14 mouse cellular contexts compared by ENCODE assay signal in the genomic region with DNA sequence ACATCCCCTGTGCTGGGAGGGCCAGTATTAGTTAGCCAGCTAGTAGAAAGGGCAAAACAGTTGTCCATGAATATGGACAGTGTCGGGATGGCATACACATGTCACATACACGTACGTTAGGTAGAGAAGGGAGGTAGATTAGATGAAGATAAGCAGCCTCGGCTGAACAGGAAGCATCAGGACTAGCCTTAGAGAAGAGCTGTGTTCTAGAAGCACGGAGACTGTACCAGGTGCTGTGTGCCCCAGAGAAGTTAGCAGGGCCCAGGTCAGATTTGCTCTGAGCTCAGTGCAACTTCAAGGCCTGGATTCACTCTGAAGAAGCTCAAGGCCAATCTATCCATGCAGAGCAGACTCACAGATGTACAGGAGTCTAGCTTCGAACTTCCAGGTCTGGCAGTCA. TPM values are rescaled to one million over a fixed set of nuclear protein-coding genes. Genes with fewer than 3 reads are reported as not detected.
"Had no signal": no experiment of that assay in that cellular context is flagged by ENCODE, and none has a peak within 500 bp of the region (broad histone marks: within the 10 kb centered on the region; RNA-seq: fewer than 3 reads in every experiment).

No protein-coding gene starts in this region.

- H3K9me3 ChIP-seq: limb, embryonic 15.5 days; liver, embryonic 12.5 days; lung, embryonic 15.5 days; midbrain, embryonic 12.5 days had no signal

- H3K4me2 ChIP-seq: limb, embryonic 15.5 days; liver, embryonic 12.5 days; lung, embryonic 15.5 days; midbrain, embryonic 12.5 days had no signal

- ATAC-seq: intestine, postnatal 0 days; liver, embryonic 12.5 days had no signal

- H3K27me3 ChIP-seq: limb, embryonic 15.5 days; liver, embryonic 12.5 days; lung, embryonic 15.5 days; midbrain, embryonic 12.5 days had no signal

- DNase-seq: kidney, adult 8-10 months; kidney, postnatal 25 days; layer of hippocampus, postnatal 36 days; right cerebral cortex, adult 18-20 months; right cerebral cortex, postnatal 25 days had no signal

- H3K9ac ChIP-seq: limb, embryonic 15.5 days; liver, embryonic 12.5 days; lung, embryonic 15.5 days; midbrain, embryonic 12.5 days had no signal

- H3K4me3 ChIP-seq: limb, embryonic 15.5 days; liver, embryonic 12.5 days; lung, embryonic 15.5 days; midbrain, embryonic 12.5 days had no signal

- H3K4me1 ChIP-seq: limb, embryonic 15.5 days; midbrain, embryonic 12.5 days had no signal

- H3K27ac ChIP-seq: limb, embryonic 15.5 days; liver, embryonic 12.5 days; lung, embryonic 15.5 days; midbrain, embryonic 12.5 days had no signal

- H3K36me3 ChIP-seq: limb, embryonic 15.5 days; liver, embryonic 12.5 days; lung, embryonic 15.5 days; midbrain, embryonic 12.5 days had no signal

RNA-seq across cellular contexts. Expression of a gene that starts 49.8 kb away (rescaled TPM):
- total RNA-seq: megakaryocyte-erythroid progenitor cell, adult 5-6 weeks had no signal
- polyA plus RNA-seq: intestine, postnatal 0 days; kidney, embryonic 16.5 days; liver, embryonic 12.5 days; liver, embryonic 16.5 days; small intestine, adult 2 months had no signal
